Mouse (Mus musculus): ENCODE measurements around the gene Cldn13.
A peak's percentile ranks its signal among the peaks of the same experiment; 100 is the strongest.

Gene Cldn13

GRCm38 (mm10) chr5:134890601-134891054 is 24.7 kb downstream of the Cldn13 start:
- DNase-seq = no peak

DNA sequence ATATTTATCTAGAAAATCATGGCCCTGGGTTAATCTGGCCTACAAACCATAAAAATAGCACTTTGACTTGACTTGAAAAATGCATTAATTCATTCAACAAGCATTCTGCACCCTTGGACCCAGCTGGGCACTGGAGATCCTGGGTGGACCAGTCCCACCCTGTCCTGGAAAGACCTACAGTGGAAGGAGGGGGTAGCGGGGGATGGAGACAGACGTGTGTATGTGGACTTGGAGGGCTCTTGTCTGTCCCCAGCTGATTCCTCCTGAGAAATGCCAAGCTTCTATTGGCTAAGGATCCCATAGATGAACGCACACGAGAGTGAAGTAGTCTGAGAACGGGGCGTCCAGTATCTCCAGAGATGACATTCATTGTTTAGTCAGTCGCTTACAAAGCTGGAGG is 26.8 kb downstream of the Cldn13 start:
- DNase-seq = no peak

DNA sequence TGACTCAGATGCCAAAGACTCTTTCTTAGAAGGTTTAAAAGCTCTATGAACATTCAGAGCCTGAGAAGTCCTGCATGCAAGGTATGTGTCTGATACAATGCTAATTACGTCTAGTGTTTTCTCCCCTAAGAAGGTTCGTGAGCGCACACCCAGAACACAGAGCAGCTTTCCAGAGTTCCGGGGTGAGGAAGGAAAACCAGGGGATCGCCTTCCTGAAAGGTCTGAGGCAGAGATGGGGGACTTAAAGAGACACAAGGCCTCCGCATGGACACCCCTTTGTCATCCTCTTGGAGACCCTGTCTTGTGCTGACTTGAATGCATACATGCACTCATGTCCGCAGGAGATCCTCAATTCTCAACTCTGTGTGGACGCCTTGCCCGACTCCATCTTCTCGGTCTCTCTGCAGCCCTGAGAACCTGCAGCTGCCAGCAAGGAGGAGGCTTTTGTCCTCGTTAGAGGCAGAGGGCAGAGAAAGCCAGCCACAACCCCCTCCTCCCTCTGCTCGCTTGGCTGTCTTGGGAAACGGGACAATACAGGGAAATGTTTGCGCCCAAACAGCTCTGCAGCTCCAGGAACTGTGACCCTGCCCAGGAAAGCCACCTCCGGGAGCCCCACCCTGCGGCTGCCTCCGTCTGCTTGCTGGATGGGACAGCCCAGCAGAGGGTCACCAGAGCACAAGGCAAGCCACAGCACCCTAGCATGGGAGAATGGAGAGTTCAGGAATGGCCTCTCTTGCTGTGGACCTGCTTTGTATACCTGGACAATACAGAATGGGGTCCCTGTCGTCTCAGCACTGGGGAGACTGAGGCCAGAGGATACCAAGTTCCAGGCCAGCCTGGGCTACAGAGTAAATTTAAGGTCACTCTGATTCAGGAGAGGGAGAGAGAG is 27.6 kb downstream of the Cldn13 start:
- peak; percentile 58 for DNase-seq

DNA sequence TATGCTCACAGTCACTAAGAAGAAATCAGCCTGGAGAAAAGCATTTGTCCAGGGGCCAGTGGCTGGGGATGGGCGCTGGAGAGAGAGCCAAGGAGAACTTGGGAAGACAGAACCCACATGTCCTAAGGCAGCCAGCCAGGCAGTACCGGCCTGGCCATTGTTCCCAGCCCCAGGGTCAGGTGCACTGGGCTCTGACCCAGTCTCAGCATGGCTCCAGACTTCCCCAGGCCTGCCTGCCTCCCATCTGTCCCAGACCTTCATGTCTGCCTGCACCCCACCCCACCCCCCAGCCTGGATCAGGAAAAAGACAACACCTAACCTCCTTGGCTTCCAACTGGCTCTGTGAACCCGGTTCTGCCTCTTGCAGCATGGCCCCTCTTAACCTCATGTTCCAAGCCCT is 32.2 kb downstream of the Cldn13 start:
- no peak for DNase-seq

- DNase-seq = no peak
Measured at GRCm38 (mm10) chr5:134876801-134877200, 38.5 kb downstream of the Cldn13 start.

DNA sequence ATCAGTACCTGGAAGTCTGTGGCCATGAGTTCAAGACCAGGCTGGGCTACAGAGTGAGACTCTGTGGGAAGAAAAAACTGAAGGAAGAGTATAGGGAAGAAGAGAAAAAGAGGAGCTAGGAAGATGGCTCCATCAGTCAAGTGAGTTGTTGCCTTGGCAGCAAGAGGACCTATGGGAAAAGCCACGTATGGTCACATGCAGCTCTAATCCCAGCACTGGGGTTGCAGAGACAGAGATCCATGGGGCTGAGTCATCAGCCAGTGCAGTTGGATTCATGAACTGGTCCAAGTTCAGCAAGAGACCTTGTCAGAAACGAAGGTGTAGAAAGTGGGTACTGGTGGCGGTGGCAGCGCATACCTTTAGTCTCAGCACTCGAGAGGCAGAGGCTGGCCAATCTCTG is 40.1 kb downstream of the Cldn13 start:
- DNase-seq = no peak

DNA sequence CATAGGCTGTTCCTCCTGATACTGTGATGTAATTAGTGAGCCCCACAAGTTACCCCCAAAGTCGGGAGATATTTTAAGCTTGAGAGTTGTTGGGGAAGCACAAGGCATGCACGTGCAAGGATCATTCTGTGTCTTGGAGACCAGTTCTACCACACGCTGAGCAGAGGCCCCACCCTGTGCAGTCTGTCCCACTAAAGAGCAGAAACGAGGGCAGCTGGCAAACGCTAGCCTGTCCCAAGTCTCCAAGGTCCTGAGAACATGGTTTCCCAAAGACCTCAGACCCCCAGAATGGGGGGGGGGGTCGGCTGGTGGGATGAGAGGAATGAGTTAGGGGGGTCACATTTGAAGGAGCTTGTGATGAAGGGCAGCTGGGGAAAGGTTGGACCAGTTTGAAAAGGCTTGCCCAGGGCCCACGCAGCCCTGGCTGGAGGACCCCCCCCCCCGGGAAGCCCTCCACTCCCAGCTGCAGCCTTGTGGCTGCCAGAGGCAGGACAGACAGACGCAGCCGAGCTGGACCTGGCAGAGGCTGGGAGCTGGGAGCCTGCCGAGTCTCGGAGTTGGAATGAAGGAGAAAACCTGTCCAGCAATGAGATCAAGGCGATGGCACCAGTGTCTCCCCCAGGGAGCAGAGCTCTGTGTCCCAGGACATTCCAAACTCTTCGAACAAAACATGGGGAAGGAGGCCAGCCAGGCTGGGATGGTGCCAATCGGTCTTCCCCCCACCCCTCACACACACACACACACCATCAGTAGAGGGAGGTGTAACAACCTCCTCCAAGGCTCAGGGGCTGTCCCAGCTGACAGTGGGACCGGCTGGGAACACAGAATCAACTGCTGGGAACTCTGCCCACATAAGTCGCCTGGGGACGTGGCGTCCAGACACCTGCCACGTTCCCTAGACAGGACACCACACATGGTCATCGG is 41.1 kb downstream of the Cldn13 start:
- DNase-seq = no peak

DNA sequence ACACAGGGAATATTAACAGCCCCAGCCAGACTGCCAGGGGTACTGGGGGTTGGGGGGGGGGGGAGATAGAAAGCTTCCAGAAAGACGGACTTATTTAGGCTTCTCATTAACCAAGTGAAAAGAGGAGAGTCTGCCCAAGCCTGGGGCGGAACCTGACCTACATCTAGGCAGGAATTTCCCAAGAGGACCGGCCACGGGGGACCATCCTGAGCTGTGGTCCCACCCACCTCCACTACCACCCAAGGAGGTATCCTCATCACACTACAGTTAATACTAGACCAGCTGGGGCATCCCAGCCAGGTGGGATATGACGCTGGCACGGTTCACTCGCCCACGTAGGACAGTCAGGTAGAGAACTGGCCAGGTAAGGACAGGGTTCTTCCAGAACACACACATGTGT is 42.3 kb downstream of the Cldn13 start:
- no peak for DNase-seq

GRCm38 (mm10) chr5:134872597-134872996 is 42.7 kb downstream of the Cldn13 start:
- no peak for DNase-seq

DNA sequence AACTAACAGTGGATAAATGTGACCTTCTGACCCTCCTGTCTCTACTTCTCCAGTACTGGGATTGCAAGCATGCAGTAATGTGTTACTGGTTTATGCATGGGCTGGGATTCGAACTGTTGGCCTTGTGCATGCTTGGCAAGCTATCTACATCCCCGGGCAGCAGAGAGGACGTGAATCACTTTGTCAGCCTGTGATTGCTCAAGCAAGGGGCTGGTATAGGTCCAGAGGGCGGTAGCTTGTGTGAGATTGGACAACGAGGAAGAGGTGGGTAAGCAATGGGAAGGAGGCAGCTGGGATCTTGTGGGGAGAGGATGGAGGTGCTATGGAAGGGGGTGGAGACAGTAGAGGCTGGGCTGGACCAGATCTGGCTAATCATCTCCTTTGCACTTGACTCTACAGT is 46.8 kb downstream of the Cldn13 start:
- no peak for DNase-seq

DNA sequence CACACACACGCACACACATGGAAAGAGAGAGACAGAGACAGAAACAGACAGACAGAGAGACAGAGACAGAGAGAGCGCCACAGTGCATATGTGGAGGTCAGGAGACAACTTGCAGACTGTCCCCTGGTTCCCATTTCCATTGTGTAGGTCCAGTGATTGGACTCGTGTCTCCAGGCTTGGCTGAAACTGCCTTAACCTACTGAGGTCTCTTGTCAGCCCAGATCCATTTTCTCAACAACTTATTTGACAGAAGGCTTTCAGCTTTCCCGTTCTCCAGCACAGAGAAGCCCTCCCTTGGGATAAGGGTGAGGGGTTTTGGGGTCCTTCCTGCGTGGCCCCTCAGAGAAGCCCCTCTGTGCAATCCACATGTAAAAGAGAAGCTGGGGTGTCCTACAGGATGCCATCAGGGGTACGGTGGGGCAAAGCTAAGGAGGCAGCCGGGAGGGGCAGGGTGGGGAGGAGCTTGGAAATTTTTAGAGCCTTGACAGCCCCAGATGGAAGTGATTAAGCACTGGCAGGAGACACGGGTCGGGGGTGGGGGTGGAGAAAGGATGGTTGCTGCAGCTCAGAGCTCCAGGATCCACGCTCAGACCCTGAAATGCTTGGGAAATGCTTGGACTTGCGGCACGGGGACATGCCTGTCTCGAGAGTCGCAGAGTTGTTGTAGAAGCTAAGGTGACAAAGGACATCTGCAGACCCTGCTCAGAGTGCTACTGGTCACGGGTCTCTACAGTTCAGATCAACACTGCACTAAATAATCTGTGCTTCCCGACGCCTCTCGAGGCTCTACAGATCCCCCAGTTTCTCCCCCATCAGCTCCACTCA is 47.8 kb downstream of the Cldn13 start:
- DNase-seq = no peak

DNA sequence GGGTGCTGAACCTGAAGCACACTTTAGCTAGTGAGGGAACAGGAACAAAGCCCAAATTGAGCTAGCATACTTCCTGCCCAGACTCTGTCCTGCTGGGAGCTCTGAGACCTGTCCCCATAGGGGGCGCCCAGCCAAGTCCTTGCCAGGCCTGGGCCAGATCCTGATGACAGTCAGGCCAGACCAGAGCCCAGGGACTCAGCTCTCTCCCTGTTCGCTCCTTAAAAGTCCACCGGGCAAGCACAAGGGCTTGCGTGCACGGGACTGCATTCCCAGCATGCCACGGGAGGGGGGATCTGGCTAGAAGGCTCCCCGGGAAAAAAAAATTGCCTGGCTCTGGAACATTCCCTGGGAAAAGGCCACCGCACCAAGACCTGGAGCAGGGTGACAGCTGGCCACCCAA is 50.2 kb downstream of the Cldn13 start:
- peak; percentile 25 for DNase-seq

All from kidney, adult 18-20 months (tissue).